Mouse (Mus musculus) G1E (cell line): ENCODE data around the gene Cap2.

Source experiments
- CTCF ChIP-seq: IDR thresholded peaks from 2 replicates; pipeline ENCODE4 v1.5.1; 2012; ENCODE audit warnings: low read depth, low read length, inconsistent platforms, mixed read lengths
- GATA1 ChIP-seq: IDR thresholded peaks from 2 replicates; pipeline ENCODE4 v1.6.1; 2012; ENCODE audit warnings: borderline replicate concordance, low read length, inconsistent platforms, mixed read lengths
- GATA2 ChIP-seq: IDR thresholded peaks from 2 replicates; pipeline ENCODE4 v1.6.1; 2012; ENCODE audit warnings: low read depth, low read length, inconsistent platforms, borderline replicate concordance
- TAL1 ChIP-seq: conservative IDR thresholded peaks from 2 replicates; pipeline ENCODE4 v1.6.1; 2012; ENCODE audit warnings: low read depth, low read length, inconsistent platforms, mixed read lengths

DNA sequence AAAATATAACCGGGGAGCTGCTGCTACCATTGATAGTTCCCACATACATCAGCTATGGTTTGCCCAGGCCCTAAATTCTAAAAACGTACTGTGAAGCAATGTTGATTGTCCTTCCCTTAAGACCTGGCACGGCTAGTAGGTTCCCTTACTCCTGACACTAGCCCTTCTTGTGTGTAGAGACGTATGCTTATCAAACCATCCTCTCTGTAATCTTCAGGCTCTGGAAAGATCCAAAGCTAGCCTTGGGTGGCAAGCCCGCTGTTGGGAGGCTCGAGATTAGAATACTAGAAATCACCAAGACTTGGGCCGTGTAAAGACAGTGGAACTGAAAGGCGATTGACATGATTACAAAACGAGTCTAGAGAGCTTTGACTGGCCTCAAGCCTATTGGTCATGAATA, 168.9 kb downstream of the Cap2 start:
- TF ChIP-seq CTCF (no peak), GATA1 (no peak), TAL1 (no peak), GATA2 (no peak)
